Mouse (Mus musculus) R1 (cell line): ENCODE results near the gene Mlec.
"Not testable (repeated sequence)": the region's sequence is repeated elsewhere in the genome, so short reads cannot be mapped to it uniquely, and the experiment has no call there.

Source experiments
- DNase-seq: peaks from one replicate; pipeline ENCODE4 v3.0.0-alpha.2; 2018; ENCODE audit warnings: low read depth, low spot score

Mlec gene

DNA sequence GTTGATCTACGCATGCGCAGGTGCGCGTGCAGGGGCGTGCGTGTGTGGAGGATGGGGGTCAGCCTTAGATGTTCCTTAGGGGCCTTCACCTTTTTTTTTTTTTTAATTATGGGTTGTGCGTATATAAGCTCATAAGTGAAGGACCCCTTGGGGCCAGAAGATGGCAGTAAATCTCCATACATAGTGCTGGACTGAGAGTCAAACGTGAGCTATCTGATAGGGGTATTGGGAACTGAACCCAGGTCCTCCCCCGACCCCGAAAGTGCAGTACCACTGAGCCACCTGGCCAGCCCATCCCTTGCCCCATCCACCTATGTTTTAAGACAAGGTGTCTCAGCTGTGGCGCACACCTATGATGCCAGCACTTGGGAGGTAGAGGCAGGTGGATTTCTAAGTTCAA lies 21.6 kb upstream of the Mlec start:
- peak; percentile 65 for DNase-seq

GRCm38 (mm10) chr5:115177866-115178265 lies 19.9 kb upstream of the Mlec start:
- no peak for DNase-seq

DNA sequence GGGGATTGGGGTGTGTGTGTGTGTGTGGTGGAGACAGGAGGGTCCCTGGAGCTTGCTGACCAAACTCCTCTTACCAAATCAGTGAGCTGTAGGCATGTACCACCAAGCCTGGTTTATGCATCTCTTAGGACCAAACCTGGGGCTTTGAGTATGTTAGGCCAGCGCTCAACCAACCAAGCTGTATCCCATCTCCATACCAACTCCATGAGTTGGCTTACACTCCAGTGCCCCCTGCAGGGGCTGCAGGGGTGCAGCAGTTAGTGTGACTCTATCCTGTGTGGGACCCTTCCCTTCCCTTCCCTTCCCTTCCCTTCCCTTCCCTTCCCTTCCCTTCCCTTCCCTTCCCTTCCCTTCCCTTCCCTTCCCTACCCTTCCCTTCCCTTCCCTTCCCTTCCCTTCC lies 16.6 kb upstream of the Mlec start:
- DNase-seq: peak; percentile 72

- no peak for DNase-seq
These were observed 12.2 kb upstream of the Mlec start for GRCm38 (mm10) chr5:115170150-115170549.

GRCm38 (mm10) chr5:115168641-115169415 lies 10.8 kb upstream of the Mlec start:
- DNase-seq: no peak

- peak; percentile 51 for DNase-seq
These were observed 9.4 kb upstream of the Mlec start for GRCm38 (mm10) chr5:115167396-115167795.

DNA sequence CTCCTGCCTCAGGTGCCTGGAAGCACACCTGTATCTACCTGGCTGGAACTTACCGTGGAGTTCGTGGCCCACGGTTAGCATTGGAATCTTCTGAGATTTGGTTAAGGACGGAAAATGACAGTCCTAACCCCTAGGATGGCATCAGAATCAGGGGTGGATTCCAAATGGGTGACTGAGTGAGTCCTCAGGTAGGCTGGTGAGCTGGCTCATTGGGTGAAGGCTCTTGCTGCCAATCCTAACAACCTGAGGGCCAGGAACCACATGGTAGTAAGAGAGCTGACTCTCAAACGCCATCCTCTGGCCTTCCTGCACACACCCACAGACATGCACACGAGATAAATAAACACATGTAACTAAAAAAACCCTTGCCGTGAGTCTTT lies 8.8 kb upstream of the Mlec start:
- no peak for DNase-seq

DNA sequence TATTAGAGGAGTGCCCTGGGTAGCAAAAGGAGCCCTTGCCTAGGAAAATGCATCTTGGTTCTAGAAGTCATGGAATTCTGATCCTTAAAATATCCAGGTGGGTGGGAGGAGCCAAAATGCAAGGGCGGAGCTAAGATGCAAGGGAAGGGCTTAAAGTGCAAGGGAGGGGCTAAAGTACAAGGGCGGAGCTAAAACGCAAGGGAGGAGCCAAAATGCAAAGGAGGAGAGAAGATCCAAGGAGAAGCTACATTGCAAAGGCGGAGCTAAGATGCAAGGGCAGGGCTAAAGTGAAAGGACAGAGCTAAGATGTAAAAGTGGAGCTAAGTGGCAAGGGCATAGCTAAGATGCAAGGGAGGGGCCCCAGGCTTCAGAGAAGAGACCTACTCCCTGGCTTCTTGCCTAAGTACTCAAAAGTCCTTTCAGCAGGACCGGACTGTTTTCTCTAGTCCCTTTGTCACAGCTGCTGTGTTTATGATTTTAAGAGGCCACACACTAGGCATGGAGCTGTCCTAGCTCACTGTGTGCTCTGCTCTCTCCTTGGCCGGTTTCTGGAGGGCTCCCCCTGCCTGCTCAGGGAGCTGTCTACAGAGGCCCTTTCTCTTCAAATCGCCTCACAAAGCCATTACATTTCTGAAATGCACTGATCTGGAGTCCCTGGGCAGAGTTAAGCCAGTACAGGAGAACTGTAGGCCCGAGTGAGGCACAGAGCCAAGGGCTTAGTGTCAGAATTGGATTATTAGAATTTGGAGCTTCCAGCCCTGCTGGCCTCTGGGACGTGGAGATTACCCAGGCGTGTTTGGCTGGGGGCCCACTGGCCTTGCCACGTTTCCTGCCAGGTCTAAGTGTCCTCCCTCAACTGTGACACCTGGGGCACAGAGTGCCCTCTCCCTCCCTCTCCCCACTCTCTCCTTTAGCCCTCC lies 8.2 kb upstream of the Mlec start:
- DNase-seq: peak; percentile 98

- peak; percentile 76 for DNase-seq
These were observed 7.4 kb upstream of the Mlec start for GRCm38 (mm10) chr5:115165351-115165750.

DNA sequence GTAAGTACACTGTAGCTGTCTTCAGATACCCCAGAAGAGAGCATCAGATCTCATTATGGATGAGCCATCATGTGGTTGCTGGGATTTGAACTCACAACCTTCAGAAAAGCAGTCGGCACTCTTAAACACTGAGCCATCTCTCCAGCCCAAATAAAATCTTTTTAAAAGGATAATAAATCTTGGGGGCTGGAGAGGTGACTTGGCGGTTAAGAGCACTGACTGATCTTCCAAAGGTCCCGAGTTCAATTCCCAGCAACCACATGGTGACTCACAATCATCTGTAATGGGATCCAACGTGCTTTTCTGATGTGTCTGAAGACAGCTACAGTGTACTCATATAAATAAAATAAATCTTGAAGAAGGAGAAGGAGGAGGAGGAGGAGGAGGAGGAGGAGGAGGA lies 6.5 kb upstream of the Mlec start:
- not testable (repeated sequence) for DNase-seq

GRCm38 (mm10) chr5:115163563-115163962 lies 5.6 kb upstream of the Mlec start:
- peak; percentile 90 for DNase-seq

DNA sequence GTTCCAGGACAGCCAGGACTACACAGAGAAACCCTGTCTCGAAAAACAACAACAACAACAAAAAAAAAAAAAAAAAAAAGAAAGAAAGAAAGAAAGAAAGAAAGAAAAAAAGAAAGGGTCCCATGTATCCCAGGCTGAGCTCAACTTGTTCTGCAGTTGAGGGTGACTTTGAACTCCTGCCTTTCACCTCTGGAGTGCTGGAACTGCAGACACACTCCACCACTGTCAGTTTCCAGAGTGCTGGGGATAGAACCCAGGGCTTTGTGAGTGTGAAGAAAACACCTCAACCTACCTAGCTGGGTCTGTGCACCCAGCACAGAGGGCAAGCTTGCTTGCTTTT lies 3.9 kb upstream of the Mlec start:
- DNase-seq: not testable (repeated sequence)

DNA sequence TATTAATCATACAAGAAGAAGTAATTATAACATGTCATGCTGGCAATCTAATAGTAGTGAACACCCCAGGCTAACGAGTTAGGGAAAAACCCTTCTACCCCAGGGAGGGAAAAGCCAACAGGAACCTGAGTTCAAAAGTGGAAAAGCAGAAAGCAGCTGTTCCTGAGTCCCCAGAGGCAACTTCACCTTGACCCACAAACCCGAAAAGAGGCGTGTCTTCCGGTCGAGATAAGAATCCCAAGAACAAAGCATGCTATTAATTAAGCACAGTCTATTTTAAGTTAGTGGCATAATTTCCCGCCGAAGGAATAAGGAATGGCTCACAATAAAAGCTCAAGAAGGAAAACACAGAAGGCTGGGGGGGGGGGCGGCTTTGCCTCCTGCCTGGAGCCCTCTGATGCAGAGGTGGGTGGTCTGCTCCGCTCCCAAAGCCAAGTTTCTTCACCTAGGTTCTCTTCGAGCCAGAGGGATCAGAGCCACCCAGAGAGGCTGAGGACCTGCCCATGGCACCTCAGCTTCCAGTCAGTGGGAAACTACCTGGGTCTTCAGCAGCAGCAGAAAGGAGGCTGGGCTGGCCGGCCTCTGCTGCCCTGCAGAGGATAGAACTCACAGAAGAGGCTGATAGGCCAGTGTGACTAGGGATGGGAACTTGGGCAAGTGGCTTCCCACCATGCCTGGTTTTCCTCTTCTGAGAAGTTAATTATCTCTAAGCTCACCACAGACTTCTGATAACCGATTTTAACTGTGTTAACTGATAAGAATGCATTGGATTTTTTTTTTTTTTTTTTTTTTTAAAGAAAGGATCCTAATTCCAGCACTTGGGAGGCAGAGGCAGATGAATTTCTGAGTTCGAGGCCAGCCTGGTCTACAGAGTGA lies 3.3 kb upstream of the Mlec start:
- DNase-seq: peak; percentile 53

DNA sequence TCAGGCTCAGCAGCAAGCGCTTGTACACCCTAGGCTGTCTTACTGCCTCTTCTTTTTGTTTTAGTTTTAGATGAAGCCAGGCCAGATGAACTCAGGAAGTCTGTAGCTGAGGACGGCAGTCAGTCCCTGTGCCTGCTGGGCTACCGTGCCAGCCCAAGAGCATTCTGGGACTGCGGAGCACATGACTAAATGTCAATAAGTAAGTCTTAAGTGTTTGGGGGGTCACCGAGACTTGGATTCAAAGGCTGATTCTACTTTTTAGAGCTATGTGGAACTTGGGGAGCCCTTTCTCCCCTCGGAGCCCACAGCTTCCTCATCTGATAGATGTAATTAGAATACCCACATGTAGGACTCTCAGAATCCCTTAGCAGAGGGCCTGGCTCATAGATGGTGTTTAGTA lies 2.7 kb upstream of the Mlec start:
- DNase-seq: no peak

- DNase-seq: no peak
These were observed 1.2 kb upstream of the Mlec start for GRCm38 (mm10) chr5:115159165-115159564.

DNA sequence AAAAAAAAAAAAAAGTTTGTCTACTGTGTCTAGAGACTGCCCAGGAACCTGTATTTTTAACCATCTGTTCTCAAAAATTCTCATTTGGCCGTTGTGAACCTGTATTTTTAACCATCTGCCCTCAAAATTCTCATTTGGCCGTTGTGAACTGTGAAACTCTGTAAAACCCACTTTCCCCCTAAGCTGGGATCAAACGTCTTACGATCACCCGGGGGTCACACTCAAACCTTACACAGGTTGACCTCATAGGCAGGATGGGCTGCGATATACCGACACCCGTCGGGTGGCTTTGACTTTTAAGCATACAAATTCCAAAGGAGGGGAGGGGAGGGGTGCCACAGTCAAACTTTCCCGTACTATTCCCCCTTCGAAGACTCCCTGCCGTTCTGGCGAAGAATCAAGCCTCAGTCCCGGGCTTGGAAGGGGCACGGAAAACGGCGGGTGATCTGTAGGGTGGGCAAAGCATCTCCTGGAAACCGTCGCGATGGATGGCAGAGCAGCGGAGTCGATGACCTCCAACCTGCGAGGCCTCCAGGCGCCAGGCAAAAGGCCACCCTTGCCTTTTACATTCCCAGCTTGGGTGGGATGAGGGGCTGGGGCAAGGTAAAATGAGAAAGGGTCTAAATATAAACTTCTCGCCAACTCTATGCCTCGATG lies 918 bp downstream of the Mlec start:
- peak; percentile 79 for DNase-seq

DNA sequence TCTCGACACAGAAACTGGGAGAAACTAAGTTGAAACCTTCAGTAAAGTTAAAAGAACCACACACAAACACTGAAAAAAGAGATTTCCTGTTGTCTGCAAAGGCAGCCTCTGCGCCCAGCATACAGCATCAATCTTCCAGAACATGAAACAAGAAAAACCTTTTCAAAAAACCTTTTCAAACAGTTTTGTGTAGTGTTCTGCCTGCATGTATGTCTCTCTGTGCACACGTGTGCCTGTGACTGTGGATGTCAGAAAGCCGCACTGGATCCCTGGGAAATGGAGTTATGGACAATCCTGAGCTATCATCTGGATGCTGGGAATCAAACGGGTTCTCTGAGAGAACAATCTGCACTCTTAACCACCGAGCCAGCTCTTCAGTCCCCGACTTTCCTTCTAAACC lies 1.6 kb downstream of the Mlec start:
- no peak for DNase-seq

DNA sequence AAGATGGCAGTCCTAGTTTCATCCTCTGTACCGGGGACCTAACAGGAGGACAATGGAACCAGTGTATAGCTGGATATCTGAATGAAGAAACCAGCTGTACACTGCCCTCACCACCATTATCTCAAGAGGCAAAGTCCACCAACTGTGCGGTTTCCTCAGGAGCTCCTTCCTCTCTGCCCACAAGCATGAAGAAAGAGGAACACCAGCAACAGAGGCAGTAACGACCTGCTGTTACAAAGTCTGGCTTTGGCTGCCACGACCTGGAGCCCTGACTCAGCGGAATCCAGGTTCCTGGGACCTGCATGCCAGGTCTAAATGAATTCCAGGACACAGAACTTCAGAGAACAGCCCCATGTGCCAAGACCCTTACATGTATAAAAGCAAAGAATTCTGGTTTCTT lies 2.1 kb downstream of the Mlec start:
- no peak for DNase-seq

DNA sequence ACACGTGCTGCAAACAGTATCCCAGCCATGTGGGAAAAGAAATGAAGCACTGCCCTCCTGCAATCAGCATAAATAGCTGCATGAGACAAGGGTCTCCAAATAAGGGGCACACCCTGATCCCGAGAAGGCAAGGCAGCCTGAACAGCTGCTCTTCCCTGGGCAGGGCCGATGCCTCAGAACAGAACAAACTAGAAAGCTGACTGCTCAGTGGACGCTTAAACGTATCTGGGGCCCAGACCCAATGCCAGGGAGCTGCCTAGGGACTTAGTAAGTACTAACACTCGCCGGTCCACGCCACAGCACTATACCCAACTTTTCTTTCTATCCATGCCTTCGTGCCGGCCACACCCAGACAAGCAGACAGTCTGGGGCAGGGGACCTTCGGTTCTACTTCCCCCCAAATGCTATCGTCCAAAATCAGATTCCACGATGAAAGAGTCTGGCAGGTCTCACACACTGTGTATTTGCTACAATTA lies 2.8 kb downstream of the Mlec start:
- DNase-seq: peak; percentile 80

DNA sequence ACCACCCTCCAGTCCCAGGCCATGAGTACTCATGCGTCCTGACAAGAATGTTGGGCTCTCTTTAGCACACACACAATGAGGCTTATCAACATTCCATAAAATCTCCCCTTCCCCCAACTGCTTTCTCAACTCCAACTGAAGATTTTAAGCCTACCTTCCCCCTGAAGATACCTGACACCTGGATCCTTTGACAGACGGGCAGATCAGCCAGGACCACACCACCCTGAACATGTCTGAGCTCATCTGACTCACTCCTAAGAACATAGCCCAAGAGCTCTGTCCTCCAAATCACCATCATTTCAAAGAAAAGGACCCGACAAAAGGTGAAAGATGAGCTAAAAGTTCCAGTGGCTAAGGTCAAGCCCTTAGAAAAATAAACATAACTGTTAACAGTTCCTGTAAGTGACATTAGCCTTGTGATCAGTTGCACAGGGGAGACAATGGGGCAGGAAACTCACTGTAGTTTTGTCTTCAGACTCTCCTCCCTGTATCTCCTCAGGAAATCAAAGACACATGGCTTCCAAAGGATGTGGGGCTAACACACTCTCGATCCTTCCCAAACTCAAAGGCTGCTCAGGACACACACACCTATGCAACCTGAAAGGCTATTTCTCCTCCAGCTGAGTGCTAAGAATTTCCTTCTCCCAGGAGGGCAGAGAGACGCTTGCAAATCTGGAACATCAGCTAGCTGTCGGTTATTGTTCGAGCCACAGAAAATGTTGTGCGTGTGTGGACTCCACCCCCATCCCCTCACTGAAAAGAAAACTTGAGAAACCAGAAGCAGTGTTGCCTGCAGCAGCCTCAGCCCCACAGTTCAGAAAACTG lies 5.6 kb downstream of the Mlec start:
- peak; percentile 73 for DNase-seq
